Mouse (Mus musculus): ENCODE data around the gene Tubb5. TPM values are rescaled to one million over a fixed set of nuclear protein-coding genes. Genes with fewer than 3 reads are reported as not detected.

Tubb5 gene
- polyA plus RNA-seq, 1 experiment from 2014 or later = 649 TPM

Small RNA genes lying within 50 kb of the gene (microRNA-seq; reads per million reads assigned to microRNA genes)
- gene Gm28033 = not detected

Other genes with a start within 250 kb of the Tubb5 start
- gene Sfta2, start 236.8 kb downstream of the Tubb5 start, polyA plus RNA-seq (2015; fragmentation: Nextera tagmentation; extraction: Ambion mirVana) = 10.2 and 14.0 TPM in 2 replicates
- 2.9 and 4.5 TPM in 2 replicates for gene Gm9573, start 211.7 kb downstream of the Tubb5 start, polyA plus RNA-seq (2015; fragmentation: Nextera tagmentation; extraction: Ambion mirVana)
- gene Mucl3, start 194.6 kb downstream of the Tubb5 start, polyA plus RNA-seq (2015; fragmentation: Nextera tagmentation; extraction: Ambion mirVana) = 71.0 and 145 TPM in 2 replicates
- gene Vars2, start 170.7 kb downstream of the Tubb5 start, polyA plus RNA-seq (2015; fragmentation: Nextera tagmentation; extraction: Ambion mirVana) = 17.2 and 17.4 TPM in 2 replicates
- 38.6 and 41.5 TPM in 2 replicates for gene Gtf2h4, start 164.6 kb downstream of the Tubb5 start, polyA plus RNA-seq (2015; fragmentation: Nextera tagmentation; extraction: Ambion mirVana)
- 81.5 and 86.5 TPM in 2 replicates for gene Ddr1, start 133.7 kb downstream of the Tubb5 start, polyA plus RNA-seq (2015; fragmentation: Nextera tagmentation; extraction: Ambion mirVana)
- gene Ier3, start 16.6 kb downstream of the Tubb5 start, polyA plus RNA-seq (2015; fragmentation: Nextera tagmentation; extraction: Ambion mirVana) = 22.1 and 24.4 TPM in 2 replicates
- gene Flot1, start 15.1 kb downstream of the Tubb5 start, polyA plus RNA-seq (2015; fragmentation: Nextera tagmentation; extraction: Ambion mirVana) = 55.8 and 58.2 TPM in 2 replicates
- gene Mdc1, start 3.2 kb upstream of the Tubb5 start, polyA plus RNA-seq (2015; fragmentation: Nextera tagmentation; extraction: Ambion mirVana) = 11.7 and 16.2 TPM in 2 replicates
- 48.9 and 51.5 TPM in 2 replicates for gene Nrm, start 23.0 kb upstream of the Tubb5 start, polyA plus RNA-seq (2015; fragmentation: Nextera tagmentation; extraction: Ambion mirVana)
- gene Ppp1r18, start 27.3 kb upstream of the Tubb5 start, polyA plus RNA-seq (2015; fragmentation: Nextera tagmentation; extraction: Ambion mirVana) = 20.1 and 20.2 TPM in 2 replicates
- gene Dhx16, start 41.5 kb upstream of the Tubb5 start, polyA plus RNA-seq (2015; fragmentation: Nextera tagmentation; extraction: Ambion mirVana) = 33.8 and 44.1 TPM in 2 replicates
- gene 2310061I04Rik, start 59.1 kb upstream of the Tubb5 start, polyA plus RNA-seq (2015; fragmentation: Nextera tagmentation; extraction: Ambion mirVana) = 19.1 and 22.9 TPM in 2 replicates
- gene Atat1, start 71.8 kb upstream of the Tubb5 start, polyA plus RNA-seq (2015; fragmentation: Nextera tagmentation; extraction: Ambion mirVana) = 50.8 and 51.9 TPM in 2 replicates
- gene Mrps18b, start 78.1 kb upstream of the Tubb5 start, polyA plus RNA-seq (2015; fragmentation: Nextera tagmentation; extraction: Ambion mirVana) = 83.2 and 87.3 TPM in 2 replicates
- 33.1 and 34.3 TPM in 2 replicates for gene Ppp1r10, start 78.1 kb upstream of the Tubb5 start, polyA plus RNA-seq (2015; fragmentation: Nextera tagmentation; extraction: Ambion mirVana)
- gene Abcf1, start 131.5 kb upstream of the Tubb5 start, polyA plus RNA-seq (2015; fragmentation: Nextera tagmentation; extraction: Ambion mirVana) = 87.7 and 88.9 TPM in 2 replicates
- gene Gnl1, start 141.5 kb upstream of the Tubb5 start, polyA plus RNA-seq (2015; fragmentation: Nextera tagmentation; extraction: Ambion mirVana) = 42.7 and 45.0 TPM in 2 replicates
- gene Prr3, start 141.9 kb upstream of the Tubb5 start, polyA plus RNA-seq (2015; fragmentation: Nextera tagmentation; extraction: Ambion mirVana) = 23.4 and 25.6 TPM in 2 replicates
- gene H2-T24, start 182.3 kb upstream of the Tubb5 start, polyA plus RNA-seq (2015; fragmentation: Nextera tagmentation; extraction: Ambion mirVana) = 2.7 TPM in 2 replicates
- 16.9 and 17.5 TPM in 2 replicates for gene H2-T23, start 194.5 kb upstream of the Tubb5 start, polyA plus RNA-seq (2015; fragmentation: Nextera tagmentation; extraction: Ambion mirVana)
- gene H2-T22, start 204.4 kb upstream of the Tubb5 start, polyA plus RNA-seq (2015; fragmentation: Nextera tagmentation; extraction: Ambion mirVana) = 19.9 and 23.5 TPM in 2 replicates
- 0.15 TPM in 1 of 2 replicates, not detected in the other for gene Gm6034, start 204.7 kb upstream of the Tubb5 start, polyA plus RNA-seq (2015; fragmentation: Nextera tagmentation; extraction: Ambion mirVana)
- 0.85 and 0.89 TPM in 2 replicates for gene Gm11127, start 220.1 kb upstream of the Tubb5 start, polyA plus RNA-seq (2015; fragmentation: Nextera tagmentation; extraction: Ambion mirVana)